Mouse (Mus musculus): ENCODE data around the gene Cbx2. TPM values are rescaled to one million over a fixed set of nuclear protein-coding genes. Genes with fewer than 3 reads are reported as not detected.

Gene Cbx2
- polyA plus RNA-seq, 1 experiment from 2014 or later: 22.1 TPM

DNA sequence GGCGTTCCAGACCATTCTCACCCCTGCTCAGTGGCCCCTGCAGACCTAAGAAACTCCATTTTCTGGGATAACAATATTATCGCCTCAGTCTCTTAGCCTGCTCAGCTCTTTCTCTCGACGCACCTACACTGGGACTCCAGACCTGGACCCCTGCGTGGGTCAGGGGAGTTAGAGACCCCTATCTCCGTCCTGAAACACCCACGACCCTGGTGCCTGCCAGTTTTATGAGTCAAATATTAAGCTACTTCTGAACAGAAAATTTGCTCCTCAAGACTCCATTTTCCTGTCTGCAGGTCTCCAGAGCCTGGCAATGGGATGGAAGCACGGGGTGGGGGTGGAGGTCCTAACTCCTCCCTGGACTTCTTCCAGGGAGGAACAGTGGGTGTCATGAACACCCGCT, 34.5 kb downstream of the Cbx2 start:
- H3K4me3 ChIP-seq (ENCODE audit: low read depth, low read length): peak overlapping the region; percentile 55
- no peak overlapping the region for H3K27ac ChIP-seq (ENCODE audit: low read depth, low read length)
- no peaks in the 10 kb centered on the region for H3K36me3 ChIP-seq (ENCODE audit: control insufficient read depth, insufficient read depth, low read length)
- 1% methylated on average over 9 of the region's 9 CpGs for whole genome bisulfite sequencing
- peaks cover 100% of the 10 kb centered on the region for H3K27me3 ChIP-seq (replicated peaks; ENCODE audit: control insufficient read depth, insufficient read depth, low read length)
- H3K9ac ChIP-seq (ENCODE audit: low read depth, low read length): peak overlapping the region; percentile 74
- H3K4me2 ChIP-seq: peak overlapping the region; percentile 82
- peak; percentile 39 for DNase-seq (ENCODE audit: low spot score)
- no peaks in the 10 kb centered on the region for H3K9me3 ChIP-seq (ENCODE audit: control insufficient read depth, low read length)
- H3K4me1 ChIP-seq (replicated peaks; ENCODE audit: control insufficient read depth, insufficient read depth, low read length): peaks cover 12% of the 10 kb centered on the region
- no peak for ATAC-seq (replicated peaks; ENCODE audit: low FRiP score)

DNA sequence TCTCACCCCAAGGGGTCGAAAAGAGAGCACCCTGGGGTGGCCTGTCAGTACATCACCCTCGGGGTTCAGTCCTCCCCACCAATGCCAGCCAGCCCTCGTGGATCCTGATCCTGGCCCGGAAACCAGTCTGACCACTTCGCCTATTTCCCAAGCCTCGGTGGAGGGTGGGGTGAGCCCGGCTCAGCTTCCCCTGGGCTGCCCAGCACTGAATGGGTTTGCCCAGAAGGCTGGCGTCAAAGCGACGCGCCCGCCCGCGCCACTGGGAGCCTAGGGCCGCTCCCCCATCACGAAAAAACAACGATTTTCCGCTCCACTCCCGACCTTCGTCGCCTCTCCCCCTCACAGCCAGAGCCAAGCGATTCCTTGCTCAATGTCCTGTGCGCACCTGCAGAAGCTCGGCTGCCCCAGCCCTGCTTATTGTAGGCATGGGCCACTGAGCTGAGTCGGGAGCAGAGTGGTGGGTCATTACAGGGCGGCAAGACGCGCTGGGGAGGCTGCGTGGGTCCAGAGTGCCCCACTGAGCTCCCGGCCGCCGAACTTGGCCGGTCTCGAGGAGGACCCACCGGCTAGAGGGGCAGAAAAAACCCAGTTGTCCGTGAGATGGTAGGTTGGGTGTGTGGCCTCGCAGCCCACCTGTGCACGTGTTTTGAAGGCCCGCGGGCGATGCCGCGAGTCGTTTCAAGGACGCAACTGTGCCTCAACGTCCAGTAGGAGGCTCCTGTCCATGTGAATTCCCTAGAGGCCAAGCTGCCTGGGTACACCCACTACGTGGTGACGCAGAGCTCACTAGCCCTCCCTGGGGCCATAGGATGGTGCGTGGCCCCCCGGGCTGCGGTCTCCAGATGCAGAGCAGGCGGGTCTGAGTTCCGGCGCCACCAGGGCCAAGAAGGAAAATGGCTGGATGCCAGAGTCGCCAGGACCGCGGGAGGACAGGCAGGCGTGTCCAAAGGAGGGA, 35.6 kb downstream of the Cbx2 start:
- H3K9me3 ChIP-seq (ENCODE audit: control insufficient read depth, low read length): no peaks in the 10 kb centered on the region
- no peak overlapping the region for H3K9ac ChIP-seq (ENCODE audit: low read depth, low read length)
- DNase-seq (ENCODE audit: low spot score) (peak; percentile 36), ATAC-seq (replicated peaks; ENCODE audit: low FRiP score) (no peak)
- H3K27me3 ChIP-seq (replicated peaks; ENCODE audit: control insufficient read depth, insufficient read depth, low read length): peaks cover 100% of the 10 kb centered on the region
- 4% methylated on average over 58 of the region's 58 CpGs for WGBS
- H3K4me1 ChIP-seq (replicated peaks; ENCODE audit: control insufficient read depth, insufficient read depth, low read length): peaks cover 12% of the 10 kb centered on the region
- no peaks in the 10 kb centered on the region for H3K36me3 ChIP-seq (ENCODE audit: control insufficient read depth, insufficient read depth, low read length)
- H3K4me3 ChIP-seq (ENCODE audit: low read depth, low read length): 0 out of 2 replicates have a peak overlapping the region, but pooled peaks have one; percentile 8
- peak overlapping the region; percentile 82; the same call in 1 of the 2 replicates for H3K4me2 ChIP-seq
- no peak overlapping the region for H3K27ac ChIP-seq (ENCODE audit: low read depth, low read length)

GRCm38 (mm10) chr11:119059256-119059655, 36.5 kb downstream of the Cbx2 start:
- 14% methylated on average over 3 of the region's 3 CpGs for WGBS
- Histone ChIP-seq H3K4me2 (no peak overlapping the region), H3K9ac (ENCODE audit: low read depth, low read length) (no peak overlapping the region), H3K9me3 (ENCODE audit: control insufficient read depth, low read length) (no peaks in the 10 kb centered on the region), H3K27ac (ENCODE audit: low read depth, low read length) (no peak overlapping the region), H3K4me1 (replicated peaks; ENCODE audit: control insufficient read depth, insufficient read depth, low read length) (peaks cover 10% of the 10 kb centered on the region), H3K36me3 (ENCODE audit: control insufficient read depth, insufficient read depth, low read length) (no peaks in the 10 kb centered on the region), H3K4me3 (ENCODE audit: low read depth, low read length) (no peak overlapping the region), H3K27me3 (replicated peaks; ENCODE audit: control insufficient read depth, insufficient read depth, low read length) (peaks cover 96% of the 10 kb centered on the region)
- ATAC-seq (replicated peaks; ENCODE audit: low FRiP score) (no peak), DNase-seq (ENCODE audit: low spot score) (no peak)

GRCm38 (mm10) chr11:119066841-119067240, 44.1 kb downstream of the Cbx2 start:
- no peak overlapping the region for H3K9ac ChIP-seq (ENCODE audit: low read depth, low read length)
- peaks cover 35% of the 10 kb centered on the region for H3K27me3 ChIP-seq (replicated peaks; ENCODE audit: control insufficient read depth, insufficient read depth, low read length)
- no peak overlapping the region for H3K4me2 ChIP-seq
- no peak overlapping the region for H3K4me3 ChIP-seq (ENCODE audit: low read depth, low read length)
- ATAC-seq (replicated peaks; ENCODE audit: low FRiP score) (no peak), DNase-seq (ENCODE audit: low spot score) (no peak)
- H3K27ac ChIP-seq (ENCODE audit: low read depth, low read length): no peak overlapping the region
- H3K36me3 ChIP-seq (ENCODE audit: control insufficient read depth, insufficient read depth, low read length): no peaks in the 10 kb centered on the region
- WGBS: 78% methylated on average over 8 of the region's 8 CpGs
- H3K4me1 ChIP-seq (replicated peaks; ENCODE audit: control insufficient read depth, insufficient read depth, low read length): no peaks in the 10 kb centered on the region
- no peaks in the 10 kb centered on the region for H3K9me3 ChIP-seq (ENCODE audit: control insufficient read depth, low read length)

DNA sequence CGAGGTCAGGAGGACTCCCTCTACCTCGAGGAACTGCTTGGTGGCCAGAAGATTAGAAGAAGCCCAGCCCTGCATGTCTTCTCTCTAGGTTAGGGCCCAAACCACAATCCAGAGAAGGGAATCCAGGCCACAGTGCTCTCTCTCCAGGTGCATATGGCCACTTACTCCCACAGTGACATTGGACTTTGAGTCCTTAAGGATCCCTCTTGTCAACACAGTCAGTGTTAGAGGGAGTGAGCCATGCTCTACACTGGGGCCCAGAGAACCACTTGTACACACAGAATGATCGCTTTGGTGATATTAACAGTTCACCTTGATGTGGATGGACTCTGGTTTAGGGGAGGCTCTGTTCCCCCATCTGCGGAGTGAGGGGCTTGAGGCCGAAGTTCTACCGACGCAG, 49.5 kb downstream of the Cbx2 start:
- no peak overlapping the region for H3K9ac ChIP-seq (ENCODE audit: low read depth, low read length)
- no peaks in the 10 kb centered on the region for H3K4me1 ChIP-seq (replicated peaks; ENCODE audit: control insufficient read depth, insufficient read depth, low read length)
- H3K9me3 ChIP-seq (ENCODE audit: control insufficient read depth, low read length): no peaks in the 10 kb centered on the region
- no peak for DNase-seq (ENCODE audit: low spot score)
- WGBS: 65% methylated on average over 7 of the region's 7 CpGs
- H3K4me2 ChIP-seq: no peak overlapping the region
- peaks cover 28% of the 10 kb centered on the region for H3K27me3 ChIP-seq (replicated peaks; ENCODE audit: control insufficient read depth, insufficient read depth, low read length)
- H3K36me3 ChIP-seq (ENCODE audit: control insufficient read depth, insufficient read depth, low read length): no peaks in the 10 kb centered on the region
- H3K27ac ChIP-seq (ENCODE audit: low read depth, low read length): no peak overlapping the region
- no peak for ATAC-seq (replicated peaks; ENCODE audit: low FRiP score)
- no peak overlapping the region for H3K4me3 ChIP-seq (ENCODE audit: low read depth, low read length)

DNA sequence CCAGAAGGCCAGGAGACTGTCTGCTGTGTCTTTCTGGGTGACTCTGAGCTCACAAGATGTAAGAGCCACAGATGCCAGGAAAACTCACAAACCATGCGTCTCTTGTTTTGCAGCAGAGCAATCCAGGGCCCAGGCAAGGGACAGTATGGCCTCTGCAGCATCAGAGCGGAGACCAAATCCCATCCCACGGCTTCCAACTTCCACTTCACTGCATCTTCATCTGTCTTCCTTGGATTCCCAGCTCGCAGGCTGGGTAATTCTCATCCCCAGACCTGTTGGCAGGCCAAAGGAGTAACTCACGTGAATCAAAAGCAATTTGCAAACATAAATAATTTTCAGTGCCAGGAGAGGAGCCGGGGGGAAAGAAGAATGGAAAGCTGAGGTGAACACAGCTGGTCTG, 50.2 kb downstream of the Cbx2 start:
- ATAC-seq (replicated peaks; ENCODE audit: low FRiP score): no peak
- Histone ChIP-seq H3K27ac (ENCODE audit: low read depth, low read length) (no peak overlapping the region), H3K27me3 (replicated peaks; ENCODE audit: control insufficient read depth, insufficient read depth, low read length) (peaks cover 29% of the 10 kb centered on the region), H3K9me3 (ENCODE audit: control insufficient read depth, low read length) (no peaks in the 10 kb centered on the region), H3K4me1 (replicated peaks; ENCODE audit: control insufficient read depth, insufficient read depth, low read length) (no peaks in the 10 kb centered on the region), H3K4me3 (ENCODE audit: low read depth, low read length) (no peak overlapping the region), H3K4me2 (no peak overlapping the region), H3K9ac (ENCODE audit: low read depth, low read length) (no peak overlapping the region), H3K36me3 (ENCODE audit: control insufficient read depth, insufficient read depth, low read length) (no peaks in the 10 kb centered on the region)
- WGBS: 68% methylated on average over 6 of the region's 6 CpGs
- no peak for DNase-seq (ENCODE audit: low spot score)

GRCm38 (mm10) chr11:119073876-119074433, 51.2 kb downstream of the Cbx2 start:
- ATAC-seq (replicated peaks; ENCODE audit: low FRiP score) (no peak), DNase-seq (ENCODE audit: low spot score) (no peak)
- Histone ChIP-seq H3K4me3 (ENCODE audit: low read depth, low read length) (no peak overlapping the region), H3K27me3 (replicated peaks; ENCODE audit: control insufficient read depth, insufficient read depth, low read length) (peaks cover 34% of the 10 kb centered on the region), H3K36me3 (ENCODE audit: control insufficient read depth, insufficient read depth, low read length) (no peaks in the 10 kb centered on the region), H3K4me1 (replicated peaks; ENCODE audit: control insufficient read depth, insufficient read depth, low read length) (peaks cover under 1% of the 10 kb centered on the region), H3K4me2 (no peak overlapping the region), H3K9me3 (ENCODE audit: control insufficient read depth, low read length) (no peaks in the 10 kb centered on the region), H3K9ac (ENCODE audit: low read depth, low read length) (no peak overlapping the region), H3K27ac (ENCODE audit: low read depth, low read length) (no peak overlapping the region)
- 69% methylated on average over 6 of the region's 6 CpGs for WGBS

DNA sequence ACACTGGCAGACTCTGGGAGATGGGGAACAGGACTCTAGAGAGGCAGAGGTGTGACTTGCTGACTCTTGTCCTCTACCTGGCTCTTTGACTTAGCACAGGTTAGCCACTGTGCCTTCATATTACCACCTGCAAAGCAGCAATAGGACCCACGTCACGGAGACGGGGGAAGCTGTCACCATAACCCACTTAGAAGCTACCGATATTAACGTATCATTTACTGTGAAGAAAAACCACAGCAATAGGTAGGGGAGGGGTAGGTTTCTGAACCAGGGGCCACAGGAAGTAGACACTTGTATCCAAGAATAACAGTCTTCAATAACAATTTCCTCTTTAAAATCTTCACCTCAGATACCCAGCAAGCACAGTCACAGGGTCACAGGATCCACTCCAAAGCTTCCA, 53.0 kb downstream of the Cbx2 start:
- Histone ChIP-seq H3K27ac (ENCODE audit: low read depth, low read length) (no peak overlapping the region), H3K4me2 (no peak overlapping the region), H3K27me3 (replicated peaks; ENCODE audit: control insufficient read depth, insufficient read depth, low read length) (peaks cover 49% of the 10 kb centered on the region), H3K4me1 (replicated peaks; ENCODE audit: control insufficient read depth, insufficient read depth, low read length) (peaks cover 11% of the 10 kb centered on the region), H3K9ac (ENCODE audit: low read depth, low read length) (no peak overlapping the region), H3K9me3 (ENCODE audit: control insufficient read depth, low read length) (no peaks in the 10 kb centered on the region), H3K4me3 (ENCODE audit: low read depth, low read length) (no peak overlapping the region), H3K36me3 (ENCODE audit: control insufficient read depth, insufficient read depth, low read length) (peaks cover 3% of the 10 kb centered on the region; the same call in 1 of the 2 replicates)
- 61% methylated on average over 5 of the region's 5 CpGs for WGBS
- ATAC-seq (replicated peaks; ENCODE audit: low FRiP score) (no peak), DNase-seq (ENCODE audit: low spot score) (no peak)

Data from liver, embryonic 11.5 days (tissue).